Mouse (Mus musculus): ENCODE data around the gene Shld2. TPM values are rescaled to one million over a fixed set of nuclear protein-coding genes. Genes with fewer than 3 reads are reported as not detected.

Gene Shld2
- 5.0 and 7.1 TPM in 2 replicates for polyA plus RNA-seq (2012; ENCODE audit: insufficient read depth, insufficient read length, missing spikeins)

DNA sequence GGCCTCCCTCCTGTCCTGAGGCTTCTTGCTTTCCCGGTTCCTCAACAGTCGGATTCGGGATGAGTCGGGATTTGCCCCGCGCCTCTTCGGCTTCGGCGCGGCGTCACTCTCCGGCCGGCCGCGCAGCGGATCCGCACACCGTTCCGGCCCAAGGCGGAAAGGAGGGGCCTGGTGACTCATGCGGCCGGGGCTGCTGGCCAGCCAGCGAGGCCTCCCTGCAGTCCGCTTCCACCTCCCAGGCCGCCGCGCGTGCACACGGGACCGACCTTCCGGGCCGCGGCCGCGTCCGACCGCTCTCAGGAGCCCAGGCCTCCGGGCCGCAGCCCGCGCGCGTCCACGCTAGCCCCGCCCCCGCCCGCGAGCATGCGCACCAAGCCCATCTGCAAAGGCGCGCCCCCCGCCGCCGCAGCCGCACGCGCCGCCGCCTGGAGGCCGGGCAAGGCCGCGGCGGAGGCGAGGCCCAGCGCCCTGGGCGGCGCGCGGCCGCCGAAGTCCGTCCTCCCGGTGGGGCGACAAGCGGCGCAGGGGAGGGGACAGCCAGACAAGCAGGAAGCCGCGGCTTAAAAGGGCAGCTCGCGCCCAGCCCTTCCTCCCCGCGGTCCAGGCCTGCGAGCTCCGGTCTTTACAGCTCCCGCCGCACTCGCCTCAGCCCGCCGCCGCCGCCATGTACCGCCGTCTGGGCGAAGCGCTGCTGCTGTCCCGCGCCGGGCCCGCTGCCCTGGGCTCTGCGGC lies at the start of gene Shld2, which contains the start of gene Glud1:
Gene Shld2, minus strand, starts transcription at position 260 of the 732 bp plus-strand sequence.
Gene Glud1, plus strand, starts transcription at position 494 of the 732 bp plus-strand sequence.
- H3K4me3 ChIP-seq (ENCODE audit: insufficient read depth, low read length) = peak within 1 kb of the TSS; percentile 93
- TF ChIP-seq CTCF (IDR thresholded peaks at IDR 0.05; ENCODE audit: low read depth, low read length) = no peak
- no peak for TF ChIP-seq POLR2A (IDR thresholded peaks at IDR 0.05; ENCODE audit: borderline replicate concordance, low read depth, low read length)
- H3K4me1 ChIP-seq (ENCODE audit: control insufficient read depth, insufficient read depth, low read length) = peaks cover 18% of the 10 kb centered on the region
- H3K27ac ChIP-seq (ENCODE audit: insufficient read depth, low read depth, low read length) = peak within 1 kb of the TSS; percentile 96

- Histone ChIP-seq H3K27ac (ENCODE audit: insufficient read depth, low read depth, low read length) (no peak overlapping the region), H3K4me3 (ENCODE audit: insufficient read depth, low read length) (no peak overlapping the region), H3K4me1 (ENCODE audit: control insufficient read depth, insufficient read depth, low read length) (peaks cover 7% of the 10 kb centered on the region)
- TF ChIP-seq POLR2A (IDR thresholded peaks at IDR 0.05; ENCODE audit: borderline replicate concordance, low read depth, low read length) (no peak), CTCF (IDR thresholded peaks at IDR 0.05; ENCODE audit: low read depth, low read length) (no peak)
These were observed 49.5 kb upstream of the Shld2 start for GRCm38 (mm10) chr14:34359676-34360244.

DNA sequence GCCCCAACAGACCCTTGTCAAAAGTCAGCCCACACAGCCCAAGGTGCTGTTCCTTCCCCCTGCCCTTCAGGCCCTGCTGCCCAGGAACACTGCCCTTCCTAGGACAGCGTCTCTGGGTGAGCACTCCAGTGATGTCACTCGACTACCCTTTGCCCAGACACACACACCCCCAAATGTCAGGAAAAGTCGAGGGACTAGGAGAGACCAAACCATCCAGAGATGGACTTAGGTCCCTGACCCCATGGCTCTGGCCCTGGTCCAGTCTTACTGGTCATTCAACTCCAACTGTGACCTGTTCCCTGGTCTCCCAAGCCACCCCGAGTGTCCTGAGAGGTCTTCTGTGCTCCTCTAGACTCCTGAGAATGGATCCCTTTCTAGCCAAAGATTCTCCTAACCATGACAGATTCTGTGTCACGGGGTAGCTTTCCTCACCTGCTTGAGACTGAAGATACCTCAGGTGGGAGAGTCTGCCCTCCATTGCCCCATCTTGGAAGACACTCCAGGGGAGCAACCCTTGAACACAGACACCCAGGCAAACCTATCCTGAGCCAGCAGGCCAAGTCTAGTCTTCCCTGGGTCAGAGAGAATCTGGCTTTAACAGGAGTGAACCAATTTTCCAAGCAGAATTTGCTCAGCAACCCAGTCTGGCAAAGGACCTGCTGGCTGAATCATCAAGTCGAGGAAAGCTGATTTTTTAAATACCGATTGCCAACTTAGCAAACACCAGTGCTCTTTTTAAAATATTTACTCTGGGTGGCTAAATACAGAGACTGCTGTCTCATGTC lies 47.6 kb upstream of the Shld2 start:
- Histone ChIP-seq H3K4me3 (ENCODE audit: insufficient read depth, low read length) (no peak overlapping the region), H3K27ac (ENCODE audit: insufficient read depth, low read depth, low read length) (no peak overlapping the region), H3K4me1 (ENCODE audit: control insufficient read depth, insufficient read depth, low read length) (peaks cover 5% of the 10 kb centered on the region)
- TF ChIP-seq CTCF (IDR thresholded peaks at IDR 0.05; ENCODE audit: low read depth, low read length) (no peak), POLR2A (IDR thresholded peaks at IDR 0.05; ENCODE audit: borderline replicate concordance, low read depth, low read length) (no peak)

- no peaks in the 10 kb centered on the region for H3K4me1 ChIP-seq (ENCODE audit: control insufficient read depth, insufficient read depth, low read length)
- H3K4me3 ChIP-seq (ENCODE audit: insufficient read depth, low read length) = no peak within 1 kb of the TSS
- H3K27ac ChIP-seq (ENCODE audit: insufficient read depth, low read depth, low read length) = no peak within 1 kb of the TSS
- TF ChIP-seq CTCF (IDR thresholded peaks at IDR 0.05; ENCODE audit: low read depth, low read length) (no peak), POLR2A (IDR thresholded peaks at IDR 0.05; ENCODE audit: borderline replicate concordance, low read depth, low read length) (no peak)
These were observed 45.0 kb upstream of the Shld2 start, which contains the start of gene Fam25c for GRCm38 (mm10) chr14:34355301-34355700. Gene Fam25c (minus strand): TSS chr14:34355433.

- no peak overlapping the region for H3K4me3 ChIP-seq (ENCODE audit: insufficient read depth, low read length)
- no peak overlapping the region for H3K27ac ChIP-seq (ENCODE audit: insufficient read depth, low read depth, low read length)
- H3K4me1 ChIP-seq (ENCODE audit: control insufficient read depth, insufficient read depth, low read length) = no peaks in the 10 kb centered on the region
- TF ChIP-seq CTCF (IDR thresholded peaks at IDR 0.05; ENCODE audit: low read depth, low read length) (no peak), POLR2A (IDR thresholded peaks at IDR 0.05; ENCODE audit: borderline replicate concordance, low read depth, low read length) (no peak)
These were observed 44.2 kb upstream of the Shld2 start for GRCm38 (mm10) chr14:34354456-34354855.

- Histone ChIP-seq H3K4me3 (ENCODE audit: insufficient read depth, low read length) (no peak overlapping the region), H3K4me1 (ENCODE audit: control insufficient read depth, insufficient read depth, low read length) (no peaks in the 10 kb centered on the region), H3K27ac (ENCODE audit: insufficient read depth, low read depth, low read length) (no peak overlapping the region)
- TF ChIP-seq POLR2A (IDR thresholded peaks at IDR 0.05; ENCODE audit: borderline replicate concordance, low read depth, low read length) (no peak), CTCF (IDR thresholded peaks at IDR 0.05; ENCODE audit: low read depth, low read length) (no peak)
These were observed 43.0 kb upstream of the Shld2 start for GRCm38 (mm10) chr14:34353326-34353725.

DNA sequence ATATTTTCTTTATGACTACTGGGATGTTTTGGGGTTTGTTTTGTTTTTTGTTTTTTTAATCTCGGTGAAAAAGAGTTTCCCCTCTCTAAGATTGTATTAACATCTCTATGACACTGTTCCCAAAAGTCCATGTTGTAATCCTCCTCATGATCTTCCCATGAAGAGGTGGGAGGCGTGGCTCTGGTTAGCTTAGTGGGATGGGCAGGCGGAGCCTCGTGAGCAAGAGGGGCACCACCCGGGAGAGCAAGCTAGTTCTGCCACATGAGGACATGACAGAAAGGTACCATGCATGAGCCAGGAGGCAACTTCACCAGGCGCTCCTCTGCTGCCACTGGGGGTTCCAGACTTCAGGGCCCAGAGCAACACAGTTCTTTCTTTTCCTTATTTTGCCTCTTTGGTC lies 42.2 kb upstream of the Shld2 start:
- Histone ChIP-seq H3K4me3 (ENCODE audit: insufficient read depth, low read length) (no peak overlapping the region), H3K27ac (ENCODE audit: insufficient read depth, low read depth, low read length) (no peak overlapping the region), H3K4me1 (ENCODE audit: control insufficient read depth, insufficient read depth, low read length) (no peaks in the 10 kb centered on the region)
- TF ChIP-seq POLR2A (IDR thresholded peaks at IDR 0.05; ENCODE audit: borderline replicate concordance, low read depth, low read length) (no peak), CTCF (IDR thresholded peaks at IDR 0.05; ENCODE audit: low read depth, low read length) (no peak)

DNA sequence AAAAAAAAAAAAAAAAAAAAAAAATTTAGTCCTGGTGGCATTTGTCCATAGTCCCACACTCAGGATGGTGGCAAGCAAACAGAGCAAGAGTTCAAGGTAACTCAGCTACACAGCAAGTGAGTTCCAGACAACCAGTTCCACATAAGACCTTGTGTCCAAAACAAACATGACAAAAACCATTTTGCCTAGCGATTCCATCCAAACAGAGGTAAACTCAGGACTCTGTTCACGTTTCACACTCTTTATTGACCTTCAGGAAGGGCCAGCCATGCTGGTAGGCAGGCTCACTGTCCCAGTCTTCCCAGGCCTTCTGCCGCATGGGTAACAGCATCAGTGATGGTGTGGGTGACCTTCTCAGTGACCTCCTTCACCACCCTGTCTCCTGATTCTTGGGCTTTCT lies 41.4 kb upstream of the Shld2 start:
- Histone ChIP-seq H3K4me3 (ENCODE audit: insufficient read depth, low read length) (no peak overlapping the region), H3K4me1 (ENCODE audit: control insufficient read depth, insufficient read depth, low read length) (no peaks in the 10 kb centered on the region), H3K27ac (ENCODE audit: insufficient read depth, low read depth, low read length) (no peak overlapping the region)
- TF ChIP-seq CTCF (IDR thresholded peaks at IDR 0.05; ENCODE audit: low read depth, low read length) (no peak), POLR2A (IDR thresholded peaks at IDR 0.05; ENCODE audit: borderline replicate concordance, low read depth, low read length) (no peak)

- H3K4me1 ChIP-seq (ENCODE audit: control insufficient read depth, insufficient read depth, low read length) = no peaks in the 10 kb centered on the region
- no peak overlapping the region for H3K4me3 ChIP-seq (ENCODE audit: insufficient read depth, low read length)
- H3K27ac ChIP-seq (ENCODE audit: insufficient read depth, low read depth, low read length) = no peak overlapping the region
- no peak for TF ChIP-seq CTCF (IDR thresholded peaks at IDR 0.05; ENCODE audit: low read depth, low read length)
- no peak for TF ChIP-seq POLR2A (IDR thresholded peaks at IDR 0.05; ENCODE audit: borderline replicate concordance, low read depth, low read length)
These were observed 38.7 kb upstream of the Shld2 start for GRCm38 (mm10) chr14:34349007-34349406.
